Mouse (Mus musculus) heart, postnatal 0 days (tissue): ENCODE results near the gene Alx1.

Experiments
- CTCF ChIP-seq: IDR thresholded peaks from 2 replicates; pipeline ENCODE4 v1.5.1; 2016; ENCODE audit warnings: antibody characterized with exemption, control low read depth, low read depth
- EP300 ChIP-seq: IDR thresholded peaks from 2 replicates; pipeline ENCODE4 v1.6.1; 2016; ENCODE audit warnings: antibody characterized with exemption, low read depth

- TF ChIP-seq EP300, result no peak
- TF ChIP-seq CTCF, result no peak
These were observed 1.5 kb downstream of the Alx1 start for GRCm38 (mm10) chr10:103028253-103029131.
